Mouse (Mus musculus): Measurements from ENCODE around the gene Rad54l.
A peak's percentile ranks its signal among the peaks of the same experiment; 100 is the strongest.

Gene Rad54l

DNA sequence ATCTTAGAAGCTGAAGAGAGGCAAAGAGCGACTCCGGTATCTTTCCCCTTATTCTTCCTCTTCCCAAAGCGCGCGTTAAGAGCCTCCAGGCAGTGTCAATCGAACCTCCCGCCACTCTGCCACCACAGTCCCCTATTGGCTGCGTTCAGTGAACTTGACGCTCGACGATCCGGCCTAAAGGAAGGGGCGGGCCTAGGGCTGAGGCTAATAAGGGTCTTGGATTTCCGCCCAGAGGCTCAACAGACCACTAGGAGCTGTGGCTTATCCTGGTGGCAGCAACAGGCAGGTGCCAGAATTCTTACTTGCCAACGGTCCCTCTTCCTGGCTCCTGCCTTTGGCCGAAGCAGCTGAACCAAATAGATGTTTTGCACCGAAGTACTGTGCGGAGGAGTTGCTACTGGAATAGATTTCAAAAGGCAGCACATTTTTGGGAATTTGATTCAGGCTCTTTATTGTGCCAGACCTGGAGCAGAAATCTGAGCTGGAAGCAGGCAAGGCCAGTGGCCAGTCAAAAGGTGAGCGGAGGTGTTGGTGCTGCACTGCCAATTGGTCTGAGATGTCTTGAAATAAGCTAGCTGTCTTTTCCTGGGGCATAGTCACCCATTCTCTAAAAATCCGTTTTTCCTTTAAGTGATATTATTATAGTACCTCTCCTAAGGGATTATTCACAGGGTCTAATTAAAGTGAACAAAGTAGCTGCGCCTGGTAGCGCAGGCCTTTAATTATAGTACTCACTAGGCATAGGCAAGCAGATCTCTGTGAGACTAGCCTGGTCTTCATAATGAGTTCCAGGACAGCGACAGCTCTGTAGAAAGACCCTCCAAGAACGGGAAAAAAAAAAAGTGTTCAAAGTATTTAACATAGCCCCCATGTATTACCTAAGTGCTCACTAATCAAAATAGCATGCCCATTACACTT is at the start of gene Rad54l, which contains the start of gene Pomgnt1:
Gene Rad54l, minus strand, starts transcription at position 89 of the 918 bp plus-strand sequence.
Gene Pomgnt1, plus strand, starts transcription at position 239 of the 918 bp plus-strand sequence.
- peak; percentile 87 for DNase-seq (ENCODE audit: extremely low spot score, low spot score)

DNA sequence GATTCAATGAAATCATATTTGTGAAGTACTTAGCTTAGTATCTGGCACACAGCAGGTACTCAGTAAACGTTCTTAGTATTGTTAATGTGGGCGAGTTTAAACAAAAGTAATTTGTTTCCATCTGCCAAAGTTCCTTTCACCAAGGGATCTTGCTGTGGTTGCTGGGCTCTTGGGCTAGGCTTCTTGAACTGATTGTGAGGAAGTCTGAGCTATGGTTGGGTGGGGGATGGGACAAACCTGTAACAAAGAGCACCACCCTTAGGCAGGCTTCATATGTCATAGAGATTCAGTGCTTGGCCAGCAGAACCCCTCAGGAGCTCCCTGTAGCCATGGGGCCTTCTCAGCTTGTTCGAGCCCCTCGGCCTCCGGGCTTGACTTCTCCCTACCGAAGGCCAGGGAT is 49.6 kb upstream of the Rad54l start, which contains the start of the genes 1700042G07Rik and Gm49337:
Gene 1700042G07Rik, plus strand, starts transcription at position 301 of the 400 bp plus-strand sequence.
Gene Gm49337, plus strand, starts transcription at position 313 of the 400 bp plus-strand sequence.
- DNase-seq (ENCODE audit: extremely low spot score, low spot score) = no peak

DNA sequence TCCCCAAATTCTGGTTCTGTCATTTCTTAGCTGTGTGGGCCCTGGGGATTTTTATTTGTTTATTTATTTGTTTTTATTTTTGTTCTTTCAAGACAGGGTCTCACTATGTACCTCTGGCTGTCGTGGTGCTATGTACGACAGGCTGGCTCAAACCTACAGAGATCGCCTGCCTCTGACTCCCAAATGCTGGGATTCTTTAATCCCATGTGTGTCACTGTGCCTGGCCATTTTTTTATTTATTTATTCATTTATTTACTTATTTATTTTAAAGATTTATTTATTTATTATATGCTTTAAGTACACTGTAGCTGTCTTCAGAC is 45.8 kb upstream of the Rad54l start:
- no peak for DNase-seq (ENCODE audit: extremely low spot score, low spot score)

DNA sequence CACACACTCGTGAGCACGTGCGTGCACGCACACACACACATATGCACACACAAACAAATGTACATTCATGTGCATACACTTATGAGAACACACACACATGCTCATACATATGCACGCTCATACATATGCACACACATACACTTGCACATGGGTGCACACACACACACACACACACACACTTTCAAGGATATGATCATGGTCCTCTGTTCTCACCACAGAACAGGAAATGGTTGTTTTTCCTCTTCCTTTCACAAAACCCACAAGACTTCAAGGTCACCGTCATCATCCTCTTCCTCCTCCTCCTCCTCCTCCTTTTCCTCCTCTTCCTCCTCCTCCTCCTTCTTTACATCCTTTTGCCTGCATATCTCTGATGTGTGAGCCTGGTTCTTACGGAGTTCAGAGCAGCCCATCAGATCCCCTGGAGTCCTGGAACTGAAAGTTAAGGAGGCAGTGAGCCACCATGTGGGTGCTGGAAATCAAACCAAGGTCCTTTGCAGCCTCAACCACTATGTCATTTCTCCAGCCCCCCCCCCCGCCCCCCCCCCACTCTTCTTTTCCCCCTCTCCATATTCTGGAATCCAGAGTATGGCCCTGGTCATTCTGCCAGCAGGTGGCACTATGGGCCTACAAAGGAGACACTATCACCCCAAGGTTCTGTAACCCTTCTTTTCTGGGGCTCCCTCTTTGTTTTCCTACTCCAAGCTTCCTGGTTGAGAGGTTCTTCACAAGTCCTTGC is 45.3 kb upstream of the Rad54l start:
- peak; percentile 62 for DNase-seq (ENCODE audit: extremely low spot score, low spot score)

DNA sequence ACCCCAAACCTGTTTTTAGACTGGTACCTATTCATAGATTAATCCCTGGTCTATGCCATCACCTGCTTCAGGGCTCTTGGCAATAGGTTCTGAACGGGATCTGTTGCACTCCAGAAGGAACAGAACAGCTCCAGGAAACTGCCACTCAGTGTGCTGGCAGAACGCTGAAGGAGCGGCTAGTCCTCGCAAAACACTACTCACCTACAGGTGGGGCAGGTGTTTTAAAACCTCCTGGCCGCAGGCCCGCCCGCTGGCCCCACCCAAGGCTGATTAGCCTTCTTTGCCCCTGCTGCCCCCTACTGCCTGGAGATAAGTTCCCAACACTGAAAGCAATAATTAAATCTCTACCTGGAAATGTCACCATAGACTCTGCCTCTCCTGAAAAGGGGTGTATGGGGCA is 43.9 kb upstream of the Rad54l start, which contains the start of gene Tspan1:
Gene Tspan1, minus strand, starts transcription at position 198 of the 400 bp plus-strand sequence.
- no peak for DNase-seq (ENCODE audit: extremely low spot score, low spot score)

DNA sequence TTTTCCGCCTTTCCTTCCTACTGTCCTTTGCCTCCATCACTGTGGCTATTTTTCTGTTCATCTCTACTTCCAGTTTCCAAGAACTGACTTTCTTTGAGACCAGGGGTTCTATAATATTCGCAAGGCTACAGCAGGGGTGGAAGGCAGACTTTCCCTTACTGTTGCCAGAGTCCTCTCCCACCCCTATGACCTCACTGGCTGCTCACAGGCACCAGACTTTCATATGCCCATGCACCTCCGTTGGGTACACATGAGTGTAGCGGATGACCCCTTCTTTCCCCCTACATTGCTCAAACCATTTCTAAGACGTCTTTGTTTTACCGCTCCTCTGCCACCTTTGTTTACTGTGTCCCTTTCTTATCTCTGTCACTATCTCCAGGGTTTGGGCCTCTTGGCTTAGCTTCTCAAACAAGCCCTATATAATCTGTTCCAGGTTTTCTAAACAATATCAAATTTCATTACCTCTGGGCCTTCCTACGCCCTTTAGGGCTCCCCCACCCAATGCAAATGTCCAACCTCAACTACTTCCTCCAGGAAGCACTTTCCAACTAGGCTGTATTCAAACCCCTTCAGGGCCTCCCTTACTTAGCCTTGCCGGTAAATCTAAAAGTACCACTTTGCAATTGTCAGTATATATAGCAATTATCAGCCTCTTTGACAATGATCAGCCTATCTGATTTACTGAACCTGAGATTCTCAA is 42.4 kb upstream of the Rad54l start:
- DNase-seq (ENCODE audit: extremely low spot score, low spot score) = no peak

DNA sequence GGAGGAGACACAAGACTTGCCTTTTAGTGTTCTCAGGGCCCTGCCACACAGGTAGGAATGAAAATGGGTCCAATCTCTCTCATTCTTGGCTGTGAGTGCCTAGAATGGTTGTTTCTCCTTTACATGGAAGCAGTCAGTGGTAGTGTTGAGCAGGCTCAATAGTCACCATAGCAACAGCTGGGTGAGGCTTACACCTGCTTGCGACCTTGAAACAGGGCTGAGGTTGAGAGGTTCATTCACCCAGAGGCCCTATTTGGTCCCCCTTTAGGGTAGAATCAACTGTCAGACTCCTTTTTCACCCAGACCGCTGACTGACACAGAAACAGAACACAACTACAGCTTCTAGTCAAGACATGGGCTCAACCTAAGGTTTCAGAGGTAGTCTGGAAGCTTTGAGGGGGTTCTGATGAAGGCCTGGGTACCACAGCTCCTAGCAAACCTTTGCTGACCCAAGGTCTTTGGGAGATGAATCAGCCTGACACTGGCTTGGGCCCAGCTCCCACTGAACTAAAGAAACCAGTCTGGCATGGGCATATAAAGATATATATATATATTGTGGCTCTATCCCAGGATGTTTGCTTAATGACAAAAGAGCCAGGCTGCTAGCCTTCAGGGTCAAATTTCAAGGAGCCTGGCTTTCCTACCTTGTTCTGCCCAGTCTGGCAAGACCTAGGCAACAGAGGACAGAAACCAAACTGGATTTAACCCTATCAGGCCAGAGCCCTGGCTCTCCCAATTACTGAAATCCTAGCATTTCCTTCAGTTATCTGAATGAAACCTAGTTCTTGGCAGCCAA is 41.5 kb upstream of the Rad54l start:
- no peak for DNase-seq (ENCODE audit: extremely low spot score, low spot score)

DNA sequence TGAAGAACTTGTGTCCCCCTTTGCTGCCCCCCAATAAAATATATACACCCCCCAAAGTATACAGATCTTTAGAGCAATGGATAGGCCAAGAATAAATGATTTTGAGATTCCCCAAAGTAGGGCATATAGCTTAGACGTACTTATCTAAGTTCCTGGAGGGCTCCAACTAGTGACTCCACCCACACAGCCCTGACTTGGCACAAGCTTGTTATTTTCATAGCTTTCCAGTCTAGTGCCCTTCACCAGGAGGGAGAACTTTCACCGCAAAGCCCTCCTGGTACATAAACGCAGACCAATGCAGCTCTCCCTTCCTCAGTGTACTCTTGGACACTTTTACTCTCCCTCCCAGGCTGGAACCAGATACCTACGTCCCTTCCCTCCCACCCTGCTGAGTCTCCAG is 38.7 kb upstream of the Rad54l start:
- DNase-seq (ENCODE audit: extremely low spot score, low spot score) = no peak

DNA sequence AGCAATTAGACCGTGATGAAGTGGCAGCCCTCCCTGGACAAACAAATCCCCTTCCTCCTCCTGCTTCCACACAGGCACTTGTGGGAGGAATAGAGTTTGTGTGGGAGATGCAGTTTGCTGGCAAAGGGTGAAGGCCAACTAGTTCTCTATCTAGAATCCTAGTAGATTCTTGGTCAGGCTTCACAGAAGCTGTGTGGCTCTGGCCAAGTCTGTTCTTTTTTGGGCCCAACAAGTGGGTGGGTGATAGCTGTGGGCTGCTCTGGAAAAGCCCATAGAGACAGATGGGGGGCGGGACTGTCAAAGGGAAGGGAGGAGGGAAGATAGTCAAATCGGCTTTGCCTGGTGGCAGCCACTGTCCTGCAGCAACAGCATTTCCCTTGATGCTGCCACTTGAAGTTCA is 37.3 kb upstream of the Rad54l start:
- no peak for DNase-seq (ENCODE audit: extremely low spot score, low spot score)

DNA sequence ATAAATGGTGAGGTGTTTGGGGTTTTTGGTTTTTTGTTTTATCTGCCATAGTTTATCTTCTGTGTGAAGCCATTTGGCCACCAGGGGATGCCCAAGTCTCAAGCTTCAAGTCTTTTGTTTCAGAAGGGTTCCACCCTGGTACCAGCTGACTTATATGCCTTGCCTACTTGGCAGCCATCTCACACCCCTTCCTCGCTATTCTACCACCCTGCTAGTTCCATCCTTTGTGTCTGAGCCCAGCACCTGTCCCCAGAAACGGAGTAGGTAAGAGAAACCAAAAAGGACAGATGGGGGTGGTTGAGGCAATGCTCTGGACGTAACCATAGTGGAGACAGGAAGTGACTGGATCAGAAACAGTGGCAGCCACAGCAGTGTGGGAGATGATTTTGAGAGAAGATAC is 36.4 kb upstream of the Rad54l start:
- no peak for DNase-seq (ENCODE audit: extremely low spot score, low spot score)

DNA sequence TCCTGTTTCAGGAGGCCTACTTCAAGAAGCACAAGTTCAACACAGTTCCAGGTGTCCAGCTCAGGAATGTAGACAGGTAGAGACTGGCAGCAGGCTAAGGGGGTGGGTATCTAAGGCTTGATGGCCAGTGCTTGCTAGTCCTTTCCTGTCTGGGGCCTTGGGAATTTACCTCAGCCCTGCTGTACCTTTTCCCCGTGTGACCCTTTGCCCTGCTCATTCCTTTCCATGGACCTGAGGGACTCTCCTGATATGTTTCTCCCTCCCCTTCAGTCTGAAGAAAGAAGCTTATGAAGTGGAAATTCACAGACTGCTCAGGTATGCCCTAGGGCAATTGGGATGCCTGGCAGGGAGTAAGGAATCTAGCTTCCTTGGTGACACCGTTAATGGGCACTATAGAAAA is 34.4 kb upstream of the Rad54l start:
- no peak for DNase-seq (ENCODE audit: extremely low spot score, low spot score)

DNA sequence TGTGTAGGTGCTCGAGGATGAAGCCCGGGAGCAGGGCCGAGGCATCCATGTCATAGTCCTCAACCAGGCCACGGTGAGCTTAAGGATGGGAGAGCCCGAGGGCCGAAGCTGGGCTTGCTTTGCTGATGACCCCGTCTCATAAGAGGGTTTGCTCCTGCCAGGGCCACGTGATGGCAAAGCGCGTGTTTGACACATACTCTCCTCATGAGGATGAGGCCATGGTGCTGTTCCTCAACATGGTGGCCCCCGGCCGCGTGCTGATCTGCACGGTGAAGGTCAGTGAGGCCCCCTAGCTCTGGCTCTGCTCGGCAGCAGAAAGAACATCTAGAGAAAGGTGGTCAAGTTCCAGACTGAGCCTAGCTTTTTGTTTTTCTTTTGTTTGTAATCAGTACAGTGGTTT is 29.2 kb upstream of the Rad54l start:
- no peak for DNase-seq (ENCODE audit: extremely low spot score, low spot score)

DNA sequence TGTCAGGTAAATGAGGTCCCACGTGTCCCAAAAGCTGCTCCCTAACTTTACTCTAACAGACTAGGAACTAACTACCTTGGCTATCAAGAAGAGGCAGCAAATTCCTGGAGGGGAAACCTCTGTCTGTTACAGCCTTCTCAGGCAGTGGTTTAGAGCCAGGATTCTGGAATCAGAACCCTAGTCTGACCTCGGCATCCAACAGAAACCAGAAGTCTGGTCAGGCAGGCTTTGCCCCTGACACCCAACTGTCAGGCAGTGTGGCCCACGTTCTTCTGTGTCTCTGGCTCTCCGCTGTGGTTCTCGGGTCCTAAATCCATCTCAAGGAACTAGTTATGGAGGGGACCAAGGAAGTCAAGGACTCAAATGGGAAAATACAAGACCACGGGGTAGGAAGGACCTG is 27.7 kb upstream of the Rad54l start, which contains the start of gene Lurap1:
Gene Lurap1, minus strand, starts transcription at position 101 of the 400 bp plus-strand sequence.
- no peak for DNase-seq (ENCODE audit: extremely low spot score, low spot score)

DNA sequence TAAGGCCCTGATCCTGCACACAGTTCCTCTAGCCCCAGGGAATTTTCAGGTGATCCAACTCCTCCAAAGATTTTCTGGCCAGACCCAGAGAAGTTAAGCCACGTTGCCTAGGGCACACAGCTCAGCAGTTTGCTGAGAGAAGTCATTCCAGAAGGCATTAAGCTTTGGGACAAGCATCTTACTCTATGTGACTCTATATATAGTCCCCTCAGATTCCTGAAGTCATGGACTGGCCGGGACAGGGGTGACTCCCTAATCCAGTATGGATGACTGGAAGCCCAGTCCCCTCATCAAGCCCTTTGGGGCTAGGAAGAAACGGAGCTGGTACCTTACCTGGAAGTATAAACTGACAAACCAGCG is 27.4 kb upstream of the Rad54l start:
- no peak for DNase-seq (ENCODE audit: extremely low spot score, low spot score)

DNA sequence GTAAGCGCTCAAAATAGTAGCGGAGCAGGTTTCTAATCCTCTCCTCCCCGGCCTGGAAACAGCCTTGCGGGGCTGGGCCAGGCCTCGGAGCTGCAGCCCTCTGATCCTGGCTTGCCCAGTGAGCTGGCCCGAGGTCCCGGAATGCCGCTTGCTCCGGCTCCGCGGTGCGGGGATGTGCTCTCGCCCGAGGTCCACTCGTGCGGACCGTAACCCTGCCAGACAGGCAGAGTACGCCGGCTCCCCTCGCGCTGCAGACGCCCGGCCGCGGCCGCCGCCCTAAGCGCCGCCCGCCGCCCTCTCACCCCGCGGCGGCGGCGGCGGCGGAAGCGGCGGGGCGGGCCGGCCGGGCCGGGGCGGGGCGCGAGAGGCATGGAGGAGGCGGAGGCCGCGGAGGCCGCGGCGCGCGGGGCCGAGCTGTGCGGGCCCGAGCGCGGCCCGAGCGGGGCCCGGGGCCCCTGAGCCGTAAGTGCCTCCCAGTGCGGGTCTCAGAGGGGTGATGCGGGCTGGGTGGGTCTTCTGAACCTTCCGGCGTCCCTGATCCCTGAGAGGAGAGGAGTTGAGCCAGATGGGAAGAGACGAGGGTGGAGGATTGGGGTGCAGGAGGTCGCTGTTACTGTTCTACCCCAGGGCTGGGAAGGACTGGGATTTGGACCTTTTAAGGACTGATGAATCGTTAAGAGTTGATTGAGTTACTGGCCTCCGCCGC is 26.8 kb upstream of the Rad54l start:
- peak; percentile 77 for DNase-seq (ENCODE audit: extremely low spot score, low spot score)

DNA sequence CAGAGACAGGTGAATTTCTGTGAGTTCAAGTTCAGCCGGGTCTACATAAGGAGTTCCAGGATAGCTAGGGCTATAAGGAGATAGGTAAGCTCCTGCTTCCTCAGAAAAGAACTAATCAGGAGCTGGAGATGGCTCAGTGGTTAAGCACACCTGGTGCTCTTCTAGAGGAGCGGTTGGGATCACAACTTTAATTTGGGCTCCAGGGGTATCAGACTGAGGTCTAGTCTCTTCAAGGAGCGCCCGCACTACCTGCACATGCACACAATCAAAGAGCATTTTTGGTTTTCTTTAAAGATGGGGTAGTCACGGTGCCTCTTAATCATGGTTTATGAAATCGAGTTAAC is 26.3 kb upstream of the Rad54l start:
- DNase-seq (ENCODE audit: extremely low spot score, low spot score) = no peak

DNA sequence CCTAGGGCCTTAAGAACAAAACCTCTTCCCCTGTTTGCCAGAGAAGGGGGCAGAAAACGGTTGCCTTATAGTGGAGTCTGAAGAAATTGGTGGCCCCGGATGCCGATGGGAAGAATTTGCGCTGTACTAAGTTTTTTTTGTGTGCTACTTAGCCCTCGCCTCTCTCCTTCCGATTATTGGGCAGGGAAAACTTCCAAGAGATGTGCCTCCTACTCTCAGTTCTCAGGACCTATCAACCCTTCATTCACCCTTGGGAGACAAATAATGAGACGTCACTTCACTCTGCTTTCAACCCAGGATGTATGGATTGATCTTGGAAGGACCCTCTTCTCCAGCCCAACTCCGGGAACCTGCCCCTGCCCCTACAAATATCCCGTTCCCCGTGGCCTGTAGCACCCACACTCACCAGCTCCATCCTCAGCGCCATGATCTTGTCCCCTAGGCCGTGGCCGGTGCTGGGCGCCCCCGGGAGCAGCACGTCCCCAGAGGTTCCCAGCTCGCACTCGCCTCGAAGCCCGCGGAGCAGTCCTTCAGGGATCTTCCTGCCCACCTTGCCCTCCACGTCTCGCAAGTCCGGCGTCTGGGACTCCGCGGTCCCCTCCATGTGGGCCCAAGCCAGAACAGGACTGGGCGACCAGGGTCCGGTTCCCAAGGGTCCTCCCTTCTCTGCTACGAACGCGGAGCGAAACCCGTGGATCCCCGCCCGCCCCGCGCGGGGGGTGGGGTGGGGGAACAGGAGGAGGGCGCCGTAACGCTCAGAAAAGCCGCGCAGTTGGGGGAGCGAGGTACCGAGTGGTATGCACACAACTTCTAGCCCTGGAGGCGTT is 20.6 kb upstream of the Rad54l start:
- DNase-seq (ENCODE audit: extremely low spot score, low spot score) = peak; percentile 70

DNA sequence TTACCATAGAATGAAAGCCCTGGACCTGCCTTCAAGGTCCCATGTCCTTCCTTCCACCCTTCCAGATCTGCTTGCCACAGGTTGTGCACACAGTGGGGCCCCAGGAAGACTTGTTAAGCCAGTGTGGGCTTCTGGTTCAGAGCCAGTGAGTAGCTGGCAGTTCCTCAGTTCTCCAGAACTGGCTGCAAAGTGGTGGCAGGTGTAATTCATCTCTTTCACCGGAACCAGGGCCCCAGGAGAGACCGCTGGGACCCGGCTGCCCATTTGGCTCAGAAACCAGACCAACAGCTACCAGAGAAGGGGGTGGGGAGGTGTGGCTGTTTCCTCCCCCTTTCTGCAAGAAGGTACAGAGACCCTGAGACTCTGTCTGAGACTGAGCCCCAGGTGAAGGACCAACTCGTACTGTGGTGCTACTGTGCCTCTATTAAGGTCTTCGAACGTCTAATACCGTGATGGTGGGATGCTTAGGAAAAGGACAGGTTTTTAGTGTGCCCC is 19.9 kb upstream of the Rad54l start:
- DNase-seq (ENCODE audit: extremely low spot score, low spot score) = no peak

DNA sequence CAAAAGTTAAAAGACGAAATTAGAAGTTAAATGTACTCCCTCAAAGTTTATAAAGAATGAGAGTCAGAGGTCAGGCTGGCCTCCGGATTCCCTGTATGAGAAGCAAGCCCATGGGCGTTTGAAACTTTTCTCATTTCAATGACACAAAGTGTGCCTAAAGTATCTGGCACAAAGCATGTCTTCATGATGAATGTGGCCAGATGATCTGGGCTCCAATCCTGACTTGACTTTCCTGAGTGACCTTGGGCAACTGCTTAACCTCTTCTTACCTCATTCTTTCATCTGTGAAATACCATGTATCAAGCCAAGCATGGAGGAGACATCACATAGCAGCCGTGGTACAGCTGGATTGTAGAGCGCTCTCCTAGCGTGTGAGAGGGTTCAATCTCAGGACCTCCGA is 18.8 kb upstream of the Rad54l start:
- no peak for DNase-seq (ENCODE audit: extremely low spot score, low spot score)

Data from neural tube, embryonic 10.5 days (tissue).